Mouse (Mus musculus) induced T-regulatory cell, adult 2 months (primary cell): ENCODE results near the gene Ppm1h.

ENCODE experiments used
- DNase-seq: peaks from one replicate; pipeline ENCODE4 v3.0.0-alpha.2; 2012; ENCODE audit warnings: low read depth

Gene Ppm1h

GRCm38 (mm10) chr10:122770337-122770736, 91.8 kb downstream of the Ppm1h start:
- DNase-seq, result no peak

- DNase-seq, result no peak
Observed at GRCm38 (mm10) chr10:122770987-122771386, 92.4 kb downstream of the Ppm1h start.

GRCm38 (mm10) chr10:122774169-122774568, 95.6 kb downstream of the Ppm1h start:
- no peak for DNase-seq

- no peak for DNase-seq
Observed at GRCm38 (mm10) chr10:122777436-122777835, 98.9 kb downstream of the Ppm1h start.

- DNase-seq, result peak; percentile 17
Observed at GRCm38 (mm10) chr10:122777939-122778655, 99.5 kb downstream of the Ppm1h start.

- no peak for DNase-seq
Observed at GRCm38 (mm10) chr10:122779351-122779750, 100.8 kb downstream of the Ppm1h start.

GRCm38 (mm10) chr10:122782755-122783154, 104.2 kb downstream of the Ppm1h start:
- DNase-seq, result no peak

- no peak for DNase-seq
Observed at GRCm38 (mm10) chr10:122789648-122790170, 111.1 kb downstream of the Ppm1h start.

GRCm38 (mm10) chr10:122792021-122792966, 113.7 kb downstream of the Ppm1h start:
- no peak for DNase-seq

- no peak for DNase-seq
Observed at GRCm38 (mm10) chr10:122793193-122793592, 114.6 kb downstream of the Ppm1h start.

GRCm38 (mm10) chr10:122794187-122794850, 115.8 kb downstream of the Ppm1h start:
- peak; percentile 95 for DNase-seq

GRCm38 (mm10) chr10:122797955-122798354, 119.4 kb downstream of the Ppm1h start:
- peak; percentile 67 for DNase-seq

GRCm38 (mm10) chr10:122800003-122800731, 121.6 kb downstream of the Ppm1h start:
- peak; percentile 91 for DNase-seq

- DNase-seq, result no peak
Observed at GRCm38 (mm10) chr10:122800732-122801110, 122.2 kb downstream of the Ppm1h start.

- no peak for DNase-seq
Observed at GRCm38 (mm10) chr10:122802218-122802617, 123.7 kb downstream of the Ppm1h start.

GRCm38 (mm10) chr10:122802901-122803300, 124.3 kb downstream of the Ppm1h start:
- no peak for DNase-seq

- DNase-seq, result peak; percentile 90
Observed at GRCm38 (mm10) chr10:122803906-122804305, 125.3 kb downstream of the Ppm1h start.

GRCm38 (mm10) chr10:122805866-122806265, 127.3 kb downstream of the Ppm1h start:
- no peak for DNase-seq

- DNase-seq, result peak; percentile 94
Observed at GRCm38 (mm10) chr10:122807127-122808105, 128.9 kb downstream of the Ppm1h start.

GRCm38 (mm10) chr10:122808186-122808585, 129.6 kb downstream of the Ppm1h start:
- DNase-seq, result no peak
